Mouse (Mus musculus) cerebellum, adult 2 months (tissue): ENCODE results near the gene Ruvbl2.

Experiments used
- CTCF ChIP-seq: fragments of 200-500 bp; IDR thresholded peaks from 2 replicates; pipeline ENCODE4 v1.5.1; 2011; ENCODE audit warnings: low read depth, mild to moderate bottlenecking, control low read depth, low read length, moderate library complexity, borderline replicate concordance; ENCODE audit not compliant: insufficient read depth
- POLR2A ChIP-seq: fragments of 200-500 bp; IDR thresholded peaks from 2 replicates; pipeline ENCODE4 v1.6.1; 2011; ENCODE audit warnings: low read length, control low read depth, borderline replicate concordance; ENCODE audit not compliant: insufficient read depth

- TF ChIP-seq POLR2A (no peak), CTCF (no peak)
Measured at GRCm38 (mm10) chr7:45408949-45409348, 28.9 kb downstream of the Ruvbl2 start.
